Mouse (Mus musculus) heart, embryonic 12.5 days (tissue): Measurements from ENCODE around the gene Pbx1. TPM values are rescaled to one million over a fixed set of nuclear protein-coding genes. Genes with fewer than 3 reads are reported as not detected.

Source experiments
- ATAC-seq: fragments of 200-750 bp; cut with Nextera tagmentation; 2 replicates; pipeline ENCODE4 v1.8.0; 2017; ENCODE audit warnings: moderate TSS enrichment, moderate library complexity; ENCODE audit not compliant: insufficient number of reproducible peaks, low FRiP score
- H3K27ac ChIP-seq: fragments of 300-500 bp; sonication (generic); 2 replicates; pipeline ENCODE4 v1.5.1; 2016; ENCODE audit warnings: mild to moderate bottlenecking, moderate library complexity; ENCODE audit not compliant: poor library complexity, severe bottlenecking
- H3K27me3 ChIP-seq: fragments of 300-500 bp; sonication (generic); replicated peaks from 2 replicates; pipeline ENCODE4 v1.6.1; 2016; ENCODE audit warnings: mild to moderate bottlenecking, moderate library complexity
- H3K36me3 ChIP-seq: fragments of 300-500 bp; sonication (generic); 2 replicates; pipeline ENCODE4 v1.6.1; 2016; ENCODE audit warnings: mild to moderate bottlenecking, moderate library complexity
- H3K4me1 ChIP-seq: fragments of 300-500 bp; sonication (generic); replicated peaks from 2 replicates; pipeline ENCODE4 v1.6.1; 2016; ENCODE audit warnings: mild to moderate bottlenecking
- H3K4me2 ChIP-seq: fragments of 300-500 bp; sonication (generic); 2 replicates; pipeline ENCODE4 v1.6.1; 2016; ENCODE audit warnings: mild to moderate bottlenecking, moderate library complexity
- H3K4me3 ChIP-seq: fragments of 300-500 bp; sonication (generic); 2 replicates; pipeline ENCODE4 v1.5.1; 2016; ENCODE audit warnings: mild to moderate bottlenecking
- H3K9ac ChIP-seq: fragments of 300-500 bp; sonication (generic); 2 replicates; pipeline ENCODE4 v1.6.1; 2016; ENCODE audit warnings: mild to moderate bottlenecking, moderate library complexity
- H3K9me3 ChIP-seq: fragments of 300-500 bp; sonication (generic); replicated peaks from 2 replicates; pipeline ENCODE4 v1.6.1; 2016; ENCODE audit warnings: mild to moderate bottlenecking, moderate library complexity
- WGBS: fragments of 180-500 bp; shearing (Covaris S2); methylation state at CpG from one replicate; pipeline ENCODE4 v1.1.7; 2016; 5-methylcytosine and 5-hydroxymethylcytosine counted together
- polyA plus RNA-seq: library from polyadenylated mRNA; unstranded; fragments of >200 nt; fragmentation: Nextera tagmentation; extraction: Ambion mirVana; gene quantifications from 2 replicates; pipeline ENCODE4 v1.2.1, GENCODE M21; 2016

The Pbx1 gene
- polyA plus RNA-seq, 1 experiment from 2014 or later = 26.3 TPM

DNA sequence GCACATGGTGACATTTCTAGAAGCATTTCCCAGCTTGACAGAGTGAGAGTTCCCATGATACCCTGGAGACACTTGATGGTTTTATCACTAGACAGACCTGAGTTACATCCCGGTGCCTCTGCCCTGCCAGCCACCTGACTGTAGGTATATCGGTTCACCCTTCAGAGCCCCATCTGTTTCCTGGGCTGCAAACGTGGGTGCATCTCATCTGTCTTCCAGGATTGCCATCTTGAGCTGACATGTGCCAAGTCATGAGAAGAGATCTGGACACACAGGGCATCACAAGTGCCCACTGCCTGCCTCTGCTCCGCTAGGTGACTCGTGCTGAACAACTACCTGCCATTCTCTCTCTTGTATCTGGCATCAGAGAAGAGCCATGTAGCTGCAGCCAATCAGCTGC is 196.0 kb downstream of the Pbx1 start:
- peaks cover 65% of the 10 kb centered on the region for H3K4me1 ChIP-seq
- 79% methylated on average over 5 of the region's 5 CpGs for WGBS

DNA sequence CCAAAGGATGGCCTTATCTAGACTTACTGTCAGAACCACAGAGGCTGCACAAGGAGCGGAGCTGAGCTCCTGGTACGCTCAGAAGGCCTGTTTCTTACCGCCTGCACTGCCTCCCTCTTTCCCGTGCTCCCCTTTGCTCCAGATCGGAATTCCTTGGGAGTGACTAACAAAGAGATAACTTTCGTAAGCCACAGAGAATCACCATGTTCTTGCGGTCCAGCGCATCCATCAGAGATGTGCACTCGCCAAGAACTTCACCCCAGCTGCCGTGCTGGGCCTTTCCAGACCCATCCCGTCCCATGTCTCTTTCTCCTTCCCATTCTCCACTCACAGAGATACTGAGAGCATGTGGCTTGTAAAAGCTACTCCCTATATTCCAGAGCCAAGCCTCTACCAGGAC is 197.7 kb downstream of the Pbx1 start:
- no peaks in the 10 kb centered on the region for H3K9me3 ChIP-seq
- no peak overlapping the region for H3K4me2 ChIP-seq
- H3K36me3 ChIP-seq = peaks cover 2% of the 10 kb centered on the region; the same call in 1 of the 2 replicates
- H3K4me1 ChIP-seq = peaks cover 68% of the 10 kb centered on the region
- ATAC-seq = peak; percentile 24; the same call in 1 of the 2 replicates
- 26% methylated on average over 11 of the region's 11 CpGs for WGBS
- no peak overlapping the region for H3K4me3 ChIP-seq
- no peak overlapping the region for H3K9ac ChIP-seq
- H3K27me3 ChIP-seq = no peaks in the 10 kb centered on the region
- no peak overlapping the region for H3K27ac ChIP-seq

More for the DNA sequence above, 196.0 kb downstream of the Pbx1 start:
- no peak overlapping the region for H3K4me3 ChIP-seq
- no peaks in the 10 kb centered on the region for H3K27me3 ChIP-seq
- no peak for ATAC-seq
- H3K9ac ChIP-seq = no peak overlapping the region
- H3K9me3 ChIP-seq = no peaks in the 10 kb centered on the region
- no peak overlapping the region for H3K4me2 ChIP-seq
- no peak overlapping the region for H3K27ac ChIP-seq
- peaks cover 2% of the 10 kb centered on the region; the same call in 1 of the 2 replicates for H3K36me3 ChIP-seq

DNA sequence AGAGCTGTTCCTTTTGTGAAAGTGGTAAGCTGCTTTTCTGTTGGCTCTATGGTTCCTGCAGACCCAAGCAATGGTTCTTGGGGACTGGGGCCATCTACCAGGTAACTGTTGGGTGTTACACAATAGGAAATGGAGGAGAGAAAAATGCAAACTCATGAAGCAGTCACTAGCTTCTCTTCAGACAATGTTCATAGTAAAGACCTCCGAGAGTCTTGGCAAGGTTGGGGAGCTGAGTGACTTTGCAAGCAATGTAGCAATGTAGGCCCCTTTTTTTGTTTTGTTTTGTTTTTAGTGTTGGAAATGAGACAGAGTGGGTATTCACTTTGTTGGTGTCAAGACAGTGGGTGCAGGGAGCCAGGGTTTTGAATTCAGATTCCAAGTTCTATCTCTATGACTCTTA is 198.9 kb downstream of the Pbx1 start:
- H3K4me3 ChIP-seq = no peak overlapping the region
- H3K27me3 ChIP-seq = no peaks in the 10 kb centered on the region
- no peak overlapping the region for H3K4me2 ChIP-seq
- H3K27ac ChIP-seq = no peak overlapping the region
- H3K9me3 ChIP-seq = no peaks in the 10 kb centered on the region
- H3K4me1 ChIP-seq = peaks cover 69% of the 10 kb centered on the region
- H3K9ac ChIP-seq = no peak overlapping the region
- 97% methylated on average over 1 of the region's 1 CpGs for WGBS
- no peak for ATAC-seq
- H3K36me3 ChIP-seq = peaks cover 2% of the 10 kb centered on the region; the same call in 1 of the 2 replicates

DNA sequence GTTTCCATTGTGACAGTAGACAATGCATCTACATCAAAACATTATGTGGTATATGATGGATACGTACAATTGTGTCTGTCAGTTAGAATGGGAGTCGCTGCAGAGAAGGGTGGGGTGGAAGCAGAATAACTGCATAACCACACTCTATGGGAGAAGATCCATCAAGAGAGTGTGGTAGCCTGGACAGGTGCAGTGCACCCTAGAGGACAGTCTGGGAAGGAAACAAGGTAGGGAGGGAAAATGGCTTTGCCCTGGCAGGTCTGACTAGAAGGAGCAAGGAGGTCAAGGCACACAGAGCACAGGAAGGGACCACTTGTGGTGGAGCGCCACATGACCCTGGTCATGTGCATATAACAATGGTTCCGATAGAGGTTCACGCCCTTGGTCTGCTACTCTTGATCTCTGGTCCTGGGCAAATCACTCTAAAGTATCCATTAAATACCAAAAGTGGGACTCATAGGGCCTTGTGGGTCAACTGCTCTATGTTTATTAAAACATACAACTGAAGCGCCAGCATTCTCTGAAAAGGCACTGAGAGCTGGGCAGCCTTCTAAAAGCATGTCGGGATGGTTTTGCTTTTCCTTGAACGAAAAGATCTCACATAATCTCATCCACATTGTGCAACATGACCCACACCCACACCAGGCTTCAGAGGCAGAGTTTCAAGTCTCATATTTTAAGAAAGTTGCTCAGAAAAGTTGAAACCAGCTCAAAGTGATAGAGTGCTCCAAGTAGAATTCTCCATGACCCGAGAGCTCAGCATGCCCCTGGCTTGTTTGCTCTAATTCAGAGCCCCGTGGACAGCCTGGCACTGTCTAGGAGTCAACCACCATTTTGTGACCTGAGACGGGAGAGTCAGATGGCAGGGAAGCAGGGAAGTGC is 200.3 kb downstream of the Pbx1 start:
- ATAC-seq = 0 out of 2 replicates have a peak, but pooled peaks have one; percentile 16
- 93% methylated on average over 11 of the region's 11 CpGs for WGBS
- Histone ChIP-seq H3K9me3 (no peaks in the 10 kb centered on the region), H3K4me3 (no peak overlapping the region), H3K27me3 (no peaks in the 10 kb centered on the region), H3K27ac (no peak overlapping the region), H3K4me2 (no peak overlapping the region), H3K36me3 (peaks cover 2% of the 10 kb centered on the region; the same call in 1 of the 2 replicates), H3K9ac (no peak overlapping the region), H3K4me1 (peaks cover 56% of the 10 kb centered on the region)

DNA sequence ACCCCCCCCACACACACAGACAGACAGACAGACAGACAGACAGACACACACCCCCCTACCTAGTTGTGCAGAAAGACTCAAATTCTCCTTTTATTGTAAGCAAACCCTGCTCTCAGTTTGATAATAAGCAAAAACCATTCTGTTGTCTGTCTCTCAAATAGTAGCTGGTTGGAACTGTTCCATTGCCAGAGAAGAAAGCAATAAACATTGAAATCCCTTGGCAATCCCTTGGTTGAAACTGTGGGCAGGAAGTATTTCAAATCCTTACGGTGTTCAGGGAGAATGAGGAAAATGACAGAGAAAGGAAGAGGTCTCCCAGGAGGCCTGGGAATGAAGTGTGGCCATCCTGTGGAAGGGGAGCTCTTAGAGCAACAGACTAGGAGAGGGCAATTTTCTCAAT is 201.2 kb downstream of the Pbx1 start:
- H3K4me1 ChIP-seq = peaks cover 58% of the 10 kb centered on the region
- 64% methylated on average over 1 of the region's 1 CpGs for WGBS

DNA sequence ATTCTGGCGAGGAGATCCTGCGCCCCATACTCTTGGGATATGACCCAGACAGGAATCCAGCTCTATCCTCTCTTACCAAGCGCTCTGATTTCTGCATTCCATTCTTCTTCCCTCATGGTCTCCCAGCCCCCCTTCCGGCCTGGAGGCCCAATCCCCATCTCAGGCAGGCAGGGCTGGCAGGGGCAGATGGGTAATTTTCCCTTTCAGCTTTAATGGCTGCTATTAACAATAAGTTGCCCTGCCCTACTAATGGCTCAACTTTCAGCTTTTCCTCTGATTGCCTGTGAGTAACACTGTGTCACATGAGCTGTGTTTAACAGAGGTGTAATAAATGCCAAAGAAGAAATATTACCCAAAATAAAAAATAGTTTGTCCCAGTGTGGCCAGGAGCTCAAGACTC is 201.9 kb downstream of the Pbx1 start:
- H3K4me2 ChIP-seq = no peak overlapping the region
- H3K9me3 ChIP-seq = no peaks in the 10 kb centered on the region
- H3K27me3 ChIP-seq = no peaks in the 10 kb centered on the region
- 0 out of 2 replicates have a peak overlapping the region, but pooled peaks have one; percentile 10 for H3K27ac ChIP-seq
- ATAC-seq = no peak
- peaks cover 52% of the 10 kb centered on the region for H3K4me1 ChIP-seq
- H3K36me3 ChIP-seq = no peaks in the 10 kb centered on the region
- H3K4me3 ChIP-seq = no peak overlapping the region
- no peak overlapping the region for H3K9ac ChIP-seq
- WGBS = 51% methylated on average over 4 of the region's 4 CpGs

More for the DNA sequence above, 201.2 kb downstream of the Pbx1 start:
- Histone ChIP-seq H3K27ac (no peak overlapping the region), H3K36me3 (no peaks in the 10 kb centered on the region), H3K4me3 (no peak overlapping the region), H3K9ac (no peak overlapping the region), H3K4me2 (no peak overlapping the region), H3K27me3 (no peaks in the 10 kb centered on the region), H3K9me3 (no peaks in the 10 kb centered on the region)
- ATAC-seq = no peak

DNA sequence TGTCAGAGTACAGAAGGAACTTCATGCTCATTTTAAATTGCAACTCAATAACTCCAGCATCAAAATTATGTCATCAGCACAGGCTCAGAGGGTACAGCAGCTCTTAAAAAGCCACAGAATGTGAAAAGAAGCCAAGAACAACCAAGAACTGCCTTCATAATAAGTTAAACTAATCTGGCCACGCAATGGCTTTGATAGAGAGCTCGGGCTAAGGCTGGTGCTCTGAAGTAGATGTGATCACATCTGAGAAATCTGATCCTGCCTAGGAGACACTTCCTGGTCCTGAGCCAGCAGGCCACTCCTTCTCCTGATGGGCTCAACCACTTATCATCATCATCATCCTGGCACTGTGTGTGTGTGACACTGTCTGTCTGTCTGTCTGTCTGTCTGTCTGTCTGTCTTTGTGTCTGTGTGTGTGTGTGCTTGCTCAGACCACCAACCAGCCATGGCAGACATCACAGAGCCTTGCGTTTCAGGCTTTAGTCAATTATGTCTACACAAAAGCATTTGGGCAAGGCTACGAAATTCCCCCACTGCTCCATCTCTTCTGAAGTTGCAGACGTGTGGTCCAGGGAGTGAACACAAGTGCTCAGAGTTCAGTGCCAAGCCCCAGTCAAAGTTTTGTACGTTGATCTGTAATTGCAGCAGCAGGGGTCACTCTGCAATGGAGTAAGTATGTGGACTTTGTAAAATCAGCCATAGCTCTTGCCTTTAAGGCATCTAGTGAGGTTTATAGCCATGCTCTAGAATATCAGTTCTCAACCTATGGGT is 203.1 kb downstream of the Pbx1 start:
- Histone ChIP-seq H3K4me1 (peaks cover 43% of the 10 kb centered on the region), H3K36me3 (no peaks in the 10 kb centered on the region), H3K9ac (no peak overlapping the region), H3K4me3 (no peak overlapping the region), H3K27me3 (no peaks in the 10 kb centered on the region), H3K4me2 (no peak overlapping the region), H3K27ac (no peak overlapping the region; the same call in 1 of the 2 replicates), H3K9me3 (no peaks in the 10 kb centered on the region)
- no peak for ATAC-seq
- WGBS = 67% methylated on average over 6 of the region's 6 CpGs

DNA sequence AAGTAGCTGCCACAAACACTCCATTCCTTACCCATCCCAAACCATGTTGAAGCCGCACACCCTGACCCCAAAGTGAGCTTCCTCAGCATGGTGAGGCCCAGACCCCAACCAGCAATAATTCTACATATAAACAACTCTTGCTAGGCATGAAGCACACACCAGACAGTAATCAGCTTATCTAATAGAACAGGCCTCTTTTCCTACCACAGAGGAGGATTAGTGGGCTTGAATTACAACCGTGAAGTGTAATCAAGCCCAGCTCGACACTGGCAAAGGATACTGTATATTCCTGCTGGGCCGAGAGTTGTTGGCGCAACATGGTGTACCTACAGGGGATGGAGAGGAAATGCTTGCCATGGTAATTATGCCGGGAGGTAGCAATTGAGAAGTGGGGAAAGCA is 205.9 kb downstream of the Pbx1 start:
- H3K9me3 ChIP-seq = no peaks in the 10 kb centered on the region
- no peak for ATAC-seq
- H3K4me1 ChIP-seq = peaks cover 42% of the 10 kb centered on the region
- H3K4me2 ChIP-seq = no peak overlapping the region
- H3K4me3 ChIP-seq = no peak overlapping the region
- WGBS = 67% methylated on average over 6 of the region's 6 CpGs
- no peak overlapping the region for H3K9ac ChIP-seq
- H3K27me3 ChIP-seq = no peaks in the 10 kb centered on the region
- no peak overlapping the region for H3K27ac ChIP-seq
- no peaks in the 10 kb centered on the region for H3K36me3 ChIP-seq

DNA sequence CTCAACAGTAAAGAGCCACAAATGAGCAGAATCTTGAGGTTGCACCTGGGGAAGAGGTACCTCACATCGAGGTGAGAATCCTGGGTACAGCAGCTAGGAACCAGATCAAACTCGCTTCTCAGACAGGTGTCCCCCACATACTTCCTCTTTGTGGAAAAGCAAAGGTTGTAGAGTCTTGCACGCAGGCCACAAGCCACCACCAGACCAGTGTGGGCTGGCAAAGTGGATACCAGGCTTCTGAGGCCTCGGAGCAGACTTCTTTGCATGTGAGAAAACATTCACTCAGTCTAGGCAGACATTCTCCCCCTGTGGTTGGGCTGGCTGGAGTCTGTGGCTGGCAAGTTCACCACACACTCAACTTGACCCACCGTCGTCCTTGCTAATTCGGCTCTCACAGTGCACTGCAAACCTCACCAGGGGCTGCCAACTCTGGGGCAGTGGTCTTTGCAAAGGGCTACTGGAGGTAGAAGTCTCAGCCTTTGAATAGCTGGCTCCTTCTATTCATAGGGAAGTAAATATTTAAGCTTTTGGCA is 206.4 kb downstream of the Pbx1 start:
- H3K27ac ChIP-seq = no peak overlapping the region
- no peak for ATAC-seq
- no peaks in the 10 kb centered on the region for H3K27me3 ChIP-seq
- H3K36me3 ChIP-seq = no peaks in the 10 kb centered on the region
- no peak overlapping the region for H3K4me3 ChIP-seq
- H3K9me3 ChIP-seq = no peaks in the 10 kb centered on the region
- no peak overlapping the region for H3K9ac ChIP-seq
- peaks cover 42% of the 10 kb centered on the region for H3K4me1 ChIP-seq
- 86% methylated on average over 7 of the region's 7 CpGs for WGBS
- H3K4me2 ChIP-seq = no peak overlapping the region

DNA sequence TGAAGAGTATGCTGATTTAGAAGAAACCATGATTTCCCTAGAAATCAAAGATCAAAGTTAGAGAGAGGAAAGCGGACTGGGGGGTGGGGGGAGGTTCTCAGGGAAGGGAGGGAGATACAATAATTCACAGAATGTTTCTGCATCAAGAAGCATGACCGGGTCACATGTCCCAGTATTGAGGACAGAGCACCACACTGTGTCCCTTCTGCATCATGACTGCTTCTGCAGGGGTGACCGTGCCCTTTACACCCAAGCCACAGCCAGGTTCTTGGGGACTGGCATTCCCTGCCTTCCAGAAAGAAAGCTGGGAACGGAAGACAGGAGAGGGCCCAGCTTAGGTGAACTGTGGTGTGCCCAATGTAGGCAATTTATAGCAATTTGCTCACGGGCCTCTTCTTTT is 207.9 kb downstream of the Pbx1 start:
- 89% methylated on average over 5 of the region's 5 CpGs for WGBS
- no peak for ATAC-seq
- no peak overlapping the region for H3K27ac ChIP-seq
- H3K4me1 ChIP-seq = peaks cover 43% of the 10 kb centered on the region
- no peaks in the 10 kb centered on the region for H3K27me3 ChIP-seq
- H3K4me2 ChIP-seq = no peak overlapping the region
- no peaks in the 10 kb centered on the region for H3K9me3 ChIP-seq
- no peak overlapping the region for H3K4me3 ChIP-seq
- H3K36me3 ChIP-seq = no peaks in the 10 kb centered on the region
- H3K9ac ChIP-seq = no peak overlapping the region

DNA sequence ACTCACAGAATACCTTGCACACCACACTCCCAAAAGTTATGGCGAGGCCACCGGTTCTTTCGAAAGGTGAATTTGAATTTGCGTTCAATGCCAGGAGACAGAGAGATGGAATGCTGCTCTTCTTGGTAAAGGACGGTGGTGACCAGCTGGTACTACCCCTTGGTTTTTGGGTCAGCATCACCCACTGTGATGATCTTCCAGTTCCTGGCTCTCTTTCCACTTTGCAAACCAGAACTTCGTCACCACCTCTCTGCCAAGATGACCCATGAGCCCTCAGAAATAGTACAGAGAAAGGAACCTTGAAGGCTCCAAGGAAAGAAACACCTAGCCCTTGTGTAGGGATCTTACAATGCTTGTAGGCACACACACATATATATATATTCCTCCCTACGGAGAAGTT is 209.3 kb downstream of the Pbx1 start:
- no peaks in the 10 kb centered on the region for H3K27me3 ChIP-seq
- H3K9ac ChIP-seq = no peak overlapping the region
- no peak for ATAC-seq
- H3K4me1 ChIP-seq = peaks cover 46% of the 10 kb centered on the region
- no peak overlapping the region for H3K4me2 ChIP-seq
- 89% methylated on average over 7 of the region's 7 CpGs for WGBS
- no peak overlapping the region for H3K27ac ChIP-seq
- H3K9me3 ChIP-seq = no peaks in the 10 kb centered on the region
- H3K36me3 ChIP-seq = no peaks in the 10 kb centered on the region
- no peak overlapping the region for H3K4me3 ChIP-seq
